Mouse (Mus musculus): ENCODE results near the gene Reep3. TPM values are rescaled to one million over a fixed set of nuclear protein-coding genes. Genes with fewer than 3 reads are reported as not detected.

The Reep3 gene
- polyA plus RNA-seq, 1 experiment: 34.8 TPM

DNA sequence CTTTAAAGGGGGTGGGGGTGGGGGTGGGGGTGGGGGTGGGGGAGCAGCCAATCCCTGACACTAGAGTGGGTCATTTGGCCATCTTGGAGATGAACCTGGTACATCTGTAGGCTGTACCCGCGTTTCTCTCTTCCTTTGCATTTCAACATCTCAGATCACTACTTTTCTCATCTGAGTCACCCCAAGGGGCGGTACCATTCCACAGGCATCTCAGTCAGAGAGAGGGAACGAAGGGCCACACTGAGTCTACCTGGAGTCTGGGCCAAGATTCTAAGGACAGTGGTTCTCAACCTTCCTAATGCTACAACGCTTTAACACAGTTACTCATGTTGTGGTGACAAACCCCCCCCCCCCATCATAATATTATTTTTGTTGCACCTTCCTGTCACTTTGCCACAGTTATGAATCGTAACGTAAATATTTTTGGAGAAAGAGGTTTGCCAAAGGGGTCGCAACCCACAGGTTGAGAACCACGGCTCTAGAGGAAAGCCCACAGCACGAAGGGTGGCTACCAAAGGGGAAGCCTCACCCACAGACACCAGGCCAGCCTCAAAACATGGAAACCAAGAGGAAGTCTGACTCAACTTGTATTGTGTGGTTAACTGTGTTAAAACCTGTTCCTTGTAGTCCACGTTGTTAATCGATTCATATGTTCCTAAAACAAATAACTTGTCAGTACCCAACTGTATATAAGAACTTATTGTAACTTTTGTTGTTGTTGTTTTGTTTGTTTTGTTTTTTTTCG, 47.7 kb downstream of the Reep3 start:
- TF ChIP-seq POLR2A (IDR thresholded peaks at IDR 0.05; ENCODE audit: borderline replicate concordance, extremely low read depth, insufficient read depth, insufficient read length, poor library complexity, severe bottlenecking): no peak
- no peak for TF ChIP-seq CTCF (IDR thresholded peaks at IDR 0.05; ENCODE audit: borderline replicate concordance, extremely low read depth, insufficient read depth, insufficient read length)
- no peak for DNase-seq (ENCODE audit: low read depth)

GRCm38 (mm10) chr10:67047712-67048645, 48.8 kb downstream of the Reep3 start:
- DNase-seq (ENCODE audit: low read depth): peak; percentile 73
- TF ChIP-seq POLR2A (IDR thresholded peaks at IDR 0.05; ENCODE audit: borderline replicate concordance, extremely low read depth, insufficient read depth, insufficient read length, poor library complexity, severe bottlenecking): no peak
- no peak for TF ChIP-seq CTCF (IDR thresholded peaks at IDR 0.05; ENCODE audit: borderline replicate concordance, extremely low read depth, insufficient read depth, insufficient read length)

DNA sequence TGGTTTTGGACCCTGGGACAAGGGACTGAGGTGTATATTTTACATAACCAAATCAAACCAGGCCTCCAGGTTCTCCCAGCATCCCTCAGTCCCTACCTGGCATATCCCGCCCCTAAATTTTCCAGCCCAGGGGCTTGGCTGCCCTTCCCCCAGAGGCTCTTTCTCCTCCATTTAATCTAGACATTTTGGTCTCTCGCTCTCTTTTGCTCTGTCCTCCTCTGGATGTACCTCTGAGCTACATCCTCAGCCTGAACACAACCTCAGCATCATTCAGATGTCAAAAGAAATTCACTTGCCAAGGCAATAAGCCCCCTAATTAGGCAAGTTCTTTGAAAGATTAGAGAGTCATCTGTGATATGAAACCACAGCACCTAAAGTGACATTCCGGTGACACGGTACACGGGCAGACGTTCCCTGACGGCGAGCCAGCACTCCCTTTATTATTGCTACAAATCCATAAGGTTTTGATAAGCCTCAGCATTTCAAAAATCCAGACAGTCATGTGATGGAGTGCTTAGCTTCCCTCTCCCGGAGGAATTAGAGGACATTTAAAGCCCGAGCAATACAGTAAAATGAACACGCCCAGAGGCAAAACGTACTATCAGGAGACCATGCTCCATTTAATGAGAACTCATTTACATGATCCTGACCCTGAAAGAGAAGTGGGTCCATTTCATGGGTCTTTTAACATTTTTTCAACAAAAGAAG, 51.4 kb downstream of the Reep3 start:
- DNase-seq (ENCODE audit: low read depth): peak; percentile 81
- TF ChIP-seq POLR2A (IDR thresholded peaks at IDR 0.05; ENCODE audit: borderline replicate concordance, extremely low read depth, insufficient read depth, insufficient read length, poor library complexity, severe bottlenecking) (no peak), CTCF (IDR thresholded peaks at IDR 0.05; ENCODE audit: borderline replicate concordance, extremely low read depth, insufficient read depth, insufficient read length) (no peak)

DNA sequence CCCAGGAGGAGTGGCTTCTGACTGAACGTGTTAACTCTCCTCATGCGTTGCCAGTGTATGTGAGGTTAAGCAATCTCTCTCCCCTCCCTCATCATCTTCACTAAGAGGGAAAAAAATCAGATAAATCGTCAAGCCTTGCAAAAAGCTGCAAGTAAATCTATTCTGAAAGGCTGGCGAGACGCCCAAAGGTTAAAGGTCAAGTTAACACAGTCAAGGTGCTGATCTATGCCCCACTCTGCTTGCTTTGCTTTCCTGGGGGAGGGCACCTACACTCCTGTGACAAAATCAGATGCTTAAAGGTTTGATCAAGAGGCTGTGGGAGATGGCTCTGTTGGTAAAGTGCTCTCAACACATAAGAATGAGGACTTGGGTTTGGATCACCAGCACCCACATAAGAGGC, 52.4 kb downstream of the Reep3 start:
- no peak for DNase-seq (ENCODE audit: low read depth)
- no peak for TF ChIP-seq CTCF (IDR thresholded peaks at IDR 0.05; ENCODE audit: borderline replicate concordance, extremely low read depth, insufficient read depth, insufficient read length)
- no peak for TF ChIP-seq POLR2A (IDR thresholded peaks at IDR 0.05; ENCODE audit: borderline replicate concordance, extremely low read depth, insufficient read depth, insufficient read length, poor library complexity, severe bottlenecking)

DNA sequence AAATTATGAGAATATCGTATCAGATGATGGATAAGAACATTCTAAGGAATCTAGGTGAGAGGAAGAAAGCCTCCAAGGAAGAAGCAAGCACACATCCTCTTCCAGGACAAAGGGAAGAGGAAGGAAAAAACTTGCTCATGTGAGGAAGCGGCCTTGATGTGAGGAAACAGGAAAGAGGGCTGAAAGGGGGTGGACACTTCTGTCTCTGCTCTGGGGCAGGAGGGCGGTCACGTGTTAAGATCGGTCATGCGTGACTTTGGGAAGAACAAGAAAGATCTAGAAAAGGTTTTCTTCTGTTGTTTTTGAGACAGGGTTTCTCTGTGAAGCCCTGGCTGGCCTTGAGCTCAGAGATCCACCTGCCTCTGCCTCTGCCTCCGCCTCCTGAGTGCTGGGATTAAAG, 53.5 kb downstream of the Reep3 start:
- no peak for DNase-seq (ENCODE audit: low read depth)
- TF ChIP-seq CTCF (IDR thresholded peaks at IDR 0.05; ENCODE audit: borderline replicate concordance, extremely low read depth, insufficient read depth, insufficient read length): no peak
- no peak for TF ChIP-seq POLR2A (IDR thresholded peaks at IDR 0.05; ENCODE audit: borderline replicate concordance, extremely low read depth, insufficient read depth, insufficient read length, poor library complexity, severe bottlenecking)

DNA sequence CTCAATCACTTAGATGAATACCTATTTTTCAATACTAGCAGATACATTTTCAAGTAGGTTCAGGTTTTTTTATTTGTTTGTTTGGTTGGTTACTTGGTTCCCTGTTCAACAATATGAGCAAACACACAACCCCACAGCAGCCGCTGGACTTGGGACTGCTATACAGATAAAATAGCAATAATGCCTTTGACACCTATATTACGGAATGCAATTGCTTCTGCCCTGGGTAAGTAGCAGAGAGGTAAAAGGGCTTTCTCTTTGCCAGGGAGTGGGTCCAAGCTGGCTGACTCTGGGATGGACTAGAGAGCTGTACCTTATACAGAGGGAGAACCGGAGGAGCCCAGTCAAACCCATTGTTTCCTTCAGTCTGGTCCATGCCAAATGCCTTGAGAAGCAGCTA, 56.3 kb downstream of the Reep3 start:
- DNase-seq (ENCODE audit: low read depth): no peak

DNA sequence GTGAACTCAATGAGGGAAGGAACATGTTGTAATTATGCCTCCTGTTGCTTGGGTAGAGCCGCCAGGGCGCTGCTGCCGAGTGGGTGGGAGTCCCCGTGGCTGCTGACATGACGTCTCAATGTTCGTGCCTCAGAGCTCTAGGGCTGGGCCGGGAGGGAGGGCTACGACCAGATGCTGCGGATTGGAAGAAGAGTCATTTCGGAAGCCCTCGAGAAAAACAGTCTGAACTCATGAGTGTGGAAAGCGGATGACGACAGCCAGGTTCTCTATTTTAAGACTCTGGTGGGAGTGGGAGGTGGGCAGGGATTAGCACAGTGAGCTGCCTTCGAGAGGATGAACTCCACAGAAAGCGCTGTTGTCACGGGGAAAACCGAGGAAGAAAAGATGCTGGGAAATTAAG, 57.7 kb downstream of the Reep3 start:
- TF ChIP-seq CTCF (IDR thresholded peaks at IDR 0.05; ENCODE audit: borderline replicate concordance, extremely low read depth, insufficient read depth, insufficient read length) (no peak), POLR2A (IDR thresholded peaks at IDR 0.05; ENCODE audit: borderline replicate concordance, extremely low read depth, insufficient read depth, insufficient read length, poor library complexity, severe bottlenecking) (no peak)
- DNase-seq (ENCODE audit: low read depth): no peak

More for the DNA sequence above, 56.3 kb downstream of the Reep3 start:
- TF ChIP-seq CTCF (IDR thresholded peaks at IDR 0.05; ENCODE audit: borderline replicate concordance, extremely low read depth, insufficient read depth, insufficient read length): no peak

GRCm38 (mm10) chr10:67036542-67036941, 60.2 kb downstream of the Reep3 start:
- no peak for DNase-seq (ENCODE audit: low read depth)
- no peak for TF ChIP-seq POLR2A (IDR thresholded peaks at IDR 0.05; ENCODE audit: borderline replicate concordance, extremely low read depth, insufficient read depth, insufficient read length, poor library complexity, severe bottlenecking)
- no peak for TF ChIP-seq CTCF (IDR thresholded peaks at IDR 0.05; ENCODE audit: borderline replicate concordance, extremely low read depth, insufficient read depth, insufficient read length)

DNA sequence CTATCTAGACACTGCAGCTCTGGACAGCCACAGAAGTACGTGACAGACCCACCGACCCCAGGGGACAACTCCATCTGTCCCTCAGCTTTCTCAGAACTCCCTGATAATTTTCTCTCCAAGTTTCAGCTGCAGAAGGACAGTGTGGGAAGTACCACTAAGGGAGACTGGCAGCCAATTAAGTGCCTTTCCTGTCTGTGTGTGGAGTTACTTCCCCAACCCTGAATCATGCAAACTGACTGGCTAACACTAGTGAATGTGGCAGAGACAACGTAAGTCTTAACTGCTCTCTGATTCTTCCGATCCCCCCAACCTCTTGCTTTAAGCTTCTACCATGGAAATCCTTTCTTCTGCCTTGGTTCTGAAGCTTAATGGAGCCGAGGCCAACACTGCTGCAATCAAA, 60.6 kb downstream of the Reep3 start:
- DNase-seq (ENCODE audit: low read depth): no peak

GRCm38 (mm10) chr10:67031186-67031585, 65.6 kb downstream of the Reep3 start:
- no peak for TF ChIP-seq POLR2A (IDR thresholded peaks at IDR 0.05; ENCODE audit: borderline replicate concordance, extremely low read depth, insufficient read depth, insufficient read length, poor library complexity, severe bottlenecking)
- TF ChIP-seq CTCF (IDR thresholded peaks at IDR 0.05; ENCODE audit: borderline replicate concordance, extremely low read depth, insufficient read depth, insufficient read length): no peak
- no peak for DNase-seq (ENCODE audit: low read depth)

More for the DNA sequence above, 60.6 kb downstream of the Reep3 start:
- TF ChIP-seq CTCF (IDR thresholded peaks at IDR 0.05; ENCODE audit: borderline replicate concordance, extremely low read depth, insufficient read depth, insufficient read length) (no peak), POLR2A (IDR thresholded peaks at IDR 0.05; ENCODE audit: borderline replicate concordance, extremely low read depth, insufficient read depth, insufficient read length, poor library complexity, severe bottlenecking) (no peak)

GRCm38 (mm10) chr10:67029297-67029696, 67.4 kb downstream of the Reep3 start:
- TF ChIP-seq CTCF (IDR thresholded peaks at IDR 0.05; ENCODE audit: borderline replicate concordance, extremely low read depth, insufficient read depth, insufficient read length): no peak
- no peak for TF ChIP-seq POLR2A (IDR thresholded peaks at IDR 0.05; ENCODE audit: borderline replicate concordance, extremely low read depth, insufficient read depth, insufficient read length, poor library complexity, severe bottlenecking)

More at GRCm38 (mm10) chr10:67029297-67029696, 67.4 kb downstream of the Reep3 start:
- DNase-seq (ENCODE audit: low read depth): no peak
